Mouse (Mus musculus) CD8-positive naive resting alpha-beta T cell, adult 2 months (primary cell): ENCODE measurements around the gene Actl6a.
"Not testable (repeated sequence)": the region's sequence is repeated elsewhere in the genome, so short reads cannot be mapped to it uniquely, and the experiment has no call there.

ENCODE experiments used
- DNase-seq, 2 experiments: peaks; one replicate each; pipeline ENCODE4 v3.0.0; 2022; ENCODE audit warnings: low read depth in 2 of 2, low spot score in 2 of 2

Gene Actl6a

GRCm38 (mm10) chr3:32745426-32745825 lies 39.3 kb downstream of the Actl6a start:
- DNase-seq = not testable (repeated sequence)

DNA sequence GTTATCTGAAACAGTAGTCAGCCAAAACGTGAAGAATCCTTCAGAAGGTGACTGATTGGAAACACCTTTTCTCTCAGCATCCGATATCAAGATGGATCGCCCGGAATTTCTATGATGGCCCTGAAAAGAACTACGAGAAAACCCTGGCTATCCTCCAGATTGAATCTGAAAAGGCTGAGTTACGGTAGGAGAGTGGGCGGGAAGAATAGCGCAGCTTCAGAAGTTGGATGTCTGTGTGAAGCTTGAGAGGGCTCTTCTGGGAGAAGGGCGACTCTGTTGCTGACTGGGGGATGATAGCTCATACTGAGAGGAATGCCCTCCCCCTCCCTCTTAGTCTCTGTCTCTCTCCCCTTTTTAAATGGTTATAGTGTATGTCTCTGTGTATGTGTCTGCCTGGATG lies 42.3 kb downstream of the Actl6a start:
- no peak for DNase-seq

- no peak for DNase-seq
These were observed 43.9 kb downstream of the Actl6a start for GRCm38 (mm10) chr3:32749820-32750579.

- no peak for DNase-seq
These were observed 48.4 kb downstream of the Actl6a start for GRCm38 (mm10) chr3:32754384-32754915.

DNA sequence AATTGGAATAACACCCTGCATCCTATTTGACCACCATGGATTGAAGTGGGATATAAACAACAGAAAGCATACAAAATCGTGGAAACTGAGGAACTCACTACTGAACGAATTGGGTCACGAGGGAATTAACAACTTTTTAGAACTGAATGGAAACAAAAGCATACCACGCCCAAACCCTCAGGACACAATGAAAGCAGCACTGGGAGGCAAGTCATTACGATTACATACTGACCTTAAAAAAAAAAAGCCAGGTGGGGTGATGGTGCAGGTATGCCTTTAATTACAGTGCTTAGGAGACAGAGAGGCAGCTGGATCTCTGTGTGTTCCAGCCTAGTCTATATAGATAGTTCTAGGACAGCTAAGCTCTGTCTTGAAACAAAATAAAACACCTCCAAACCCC lies 53.1 kb downstream of the Actl6a start:
- no peak for DNase-seq

DNA sequence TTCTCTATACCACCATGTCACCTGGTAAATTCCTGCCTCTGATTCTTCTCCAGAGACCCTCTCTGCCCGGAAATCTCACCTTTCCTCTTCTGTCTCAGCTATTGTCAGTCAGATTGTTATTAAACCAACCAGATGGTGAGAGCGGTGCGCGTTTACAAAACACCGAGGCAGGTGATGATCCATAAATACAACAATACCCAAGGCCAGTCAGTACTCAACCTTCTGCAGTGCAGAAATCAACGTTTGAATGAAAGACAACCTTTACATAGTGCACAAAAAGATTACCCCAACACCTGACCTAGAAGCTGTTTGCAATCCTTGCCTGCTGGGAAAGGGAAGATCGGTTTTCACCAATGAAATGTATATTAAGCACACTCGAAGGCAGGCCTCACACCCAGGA lies 56.9 kb downstream of the Actl6a start:
- no peak for DNase-seq

DNA sequence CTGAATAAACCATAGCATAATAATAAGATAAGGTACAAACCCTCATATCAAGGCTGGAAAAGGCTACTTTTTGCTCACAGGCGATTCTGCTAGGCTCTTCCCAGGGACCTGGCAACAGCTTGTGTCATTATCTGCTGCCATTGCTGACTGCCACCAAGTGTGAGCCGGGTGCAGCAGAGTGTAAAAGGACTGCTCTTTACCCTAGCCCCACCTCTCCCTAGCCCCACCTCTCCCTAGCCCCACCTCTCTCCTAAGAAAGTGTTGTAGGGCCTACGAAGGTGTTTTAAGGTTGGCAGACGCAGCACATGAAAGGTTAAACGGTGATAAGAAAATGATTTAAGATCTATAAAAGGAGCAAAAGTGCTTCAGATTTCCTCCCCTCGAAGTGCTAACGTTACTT lies 57.8 kb downstream of the Actl6a start:
- DNase-seq = no peak

GRCm38 (mm10) chr3:32770781-32771180 lies 64.7 kb downstream of the Actl6a start:
- DNase-seq = no peak
